Mouse (Mus musculus) right cerebral cortex, postnatal 25 days (tissue): ENCODE data around the gene Rbks.
A peak's percentile ranks its signal among the peaks of the same experiment; 100 is the strongest.
"Not testable (repeated sequence)": the region's sequence is repeated elsewhere in the genome, so short reads cannot be mapped to it uniquely, and the experiment has no call there.

Experiments used
- DNase-seq: peaks from one replicate; pipeline ENCODE4 v3.0.0; 2022

The Rbks gene

DNA sequence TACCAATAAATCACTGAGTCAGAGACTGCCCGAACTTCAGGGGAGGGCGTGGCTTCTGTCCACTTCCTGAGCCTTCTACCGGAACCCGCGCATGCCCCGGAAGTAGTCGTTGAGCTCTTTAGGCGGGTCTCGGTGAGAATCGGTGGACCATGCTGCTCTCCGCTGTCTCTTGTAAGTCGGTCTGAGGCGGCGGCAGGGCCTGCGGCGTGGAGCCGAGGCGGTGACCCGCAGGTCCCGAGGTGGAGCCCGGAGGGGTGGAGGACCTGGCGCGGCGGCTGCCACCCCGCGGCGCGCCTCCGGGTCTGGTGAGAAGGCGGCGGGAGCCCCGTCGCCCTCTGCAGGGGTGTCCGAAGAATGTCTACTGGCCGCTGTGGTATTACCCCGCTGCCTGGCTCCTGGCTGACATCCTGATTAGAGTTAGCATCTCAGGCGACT is 83.6 kb downstream of the Rbks start:
- peak; percentile 85 for DNase-seq

DNA sequence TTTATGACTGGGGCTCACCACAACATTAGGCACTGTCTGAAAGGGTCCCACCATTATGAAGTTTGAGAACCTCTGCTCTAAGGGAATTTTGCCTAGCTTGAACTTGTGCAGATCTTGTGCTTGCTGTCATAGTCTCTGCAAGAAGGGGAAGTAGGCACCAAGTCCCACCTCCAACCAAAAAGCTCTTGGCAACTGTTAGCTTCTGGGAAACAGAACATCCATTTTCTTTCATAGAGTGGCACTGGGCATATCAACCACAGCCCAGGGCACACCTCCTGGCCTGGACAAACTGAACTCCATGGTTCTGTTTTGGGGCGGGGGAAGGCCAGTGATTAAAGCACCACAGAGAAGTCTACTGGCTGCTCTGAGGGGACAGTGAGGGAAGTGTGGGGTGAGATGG is 86.2 kb downstream of the Rbks start:
- DNase-seq: no peak

DNA sequence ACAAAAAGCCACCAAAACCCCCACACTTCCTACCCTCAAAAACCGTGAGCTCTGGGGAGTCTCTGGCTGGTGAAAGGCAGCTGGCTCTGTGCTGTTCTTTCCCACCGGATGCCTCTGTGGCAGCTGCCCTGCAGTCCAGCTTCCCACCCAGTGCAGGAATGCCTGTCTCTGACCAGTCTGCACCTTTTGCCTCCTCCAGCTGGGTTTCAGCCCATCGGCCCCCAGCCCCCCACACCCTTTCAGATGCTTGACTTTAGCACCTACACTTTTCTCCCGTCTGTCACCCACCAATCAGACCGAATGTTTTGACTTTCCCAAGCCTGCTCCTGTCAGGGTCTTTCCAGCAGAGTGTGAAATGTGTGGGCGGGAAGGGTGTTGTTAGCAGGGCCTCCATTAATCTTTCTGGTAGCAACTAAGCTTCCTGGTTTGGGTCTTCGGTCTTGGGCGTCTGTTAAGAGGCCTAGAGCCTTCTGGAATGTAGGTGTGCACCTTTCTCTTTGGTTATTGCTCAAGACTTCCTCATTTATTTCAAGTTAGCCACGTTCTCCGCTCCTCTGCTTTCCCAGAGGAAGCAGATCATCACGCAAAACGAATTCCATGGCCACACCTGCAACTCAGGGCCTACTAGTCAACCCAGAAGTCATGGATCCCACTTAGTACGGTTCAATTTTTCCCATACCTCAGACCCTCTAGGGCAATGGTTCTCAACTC is 86.9 kb downstream of the Rbks start:
- no peak for DNase-seq

DNA sequence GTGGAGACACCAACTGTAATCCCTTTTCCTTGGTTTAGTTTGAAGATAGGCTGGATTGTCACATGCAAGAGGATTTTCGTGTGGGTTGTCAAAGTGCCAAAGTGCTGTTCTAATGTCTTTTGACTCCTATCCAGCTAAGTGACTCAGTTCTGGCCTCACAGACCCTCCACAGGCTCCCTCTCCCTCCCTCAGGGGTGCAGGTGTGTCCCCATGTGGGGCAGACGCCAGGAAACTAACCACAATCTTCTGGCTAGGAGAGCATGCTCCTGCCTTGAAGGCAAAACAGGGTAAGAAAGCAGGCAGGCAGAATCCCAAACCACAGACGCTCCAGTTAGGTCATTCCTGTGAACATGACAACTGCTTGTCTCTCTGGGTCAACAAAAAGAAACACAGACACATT is 91.3 kb downstream of the Rbks start:
- DNase-seq: no peak

DNA sequence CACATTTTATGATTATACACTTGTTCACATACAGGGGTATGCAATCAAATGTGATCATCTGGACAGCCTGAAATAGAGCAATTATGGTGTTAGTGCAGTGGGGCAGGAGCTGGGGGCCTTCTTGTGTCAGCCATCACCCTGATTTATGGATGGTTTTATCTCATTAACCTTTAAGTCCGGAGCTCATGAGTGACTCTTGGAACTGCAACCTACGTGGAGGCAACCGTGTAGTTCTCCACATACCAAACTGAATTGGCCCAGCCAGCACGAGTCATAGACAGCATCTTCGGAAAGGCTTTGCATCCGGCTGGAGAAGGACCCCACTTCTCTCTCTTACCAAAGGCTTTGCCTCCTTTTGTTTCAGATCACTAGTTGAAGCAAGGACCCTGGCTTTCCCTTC is 93.7 kb downstream of the Rbks start:
- DNase-seq: no peak

DNA sequence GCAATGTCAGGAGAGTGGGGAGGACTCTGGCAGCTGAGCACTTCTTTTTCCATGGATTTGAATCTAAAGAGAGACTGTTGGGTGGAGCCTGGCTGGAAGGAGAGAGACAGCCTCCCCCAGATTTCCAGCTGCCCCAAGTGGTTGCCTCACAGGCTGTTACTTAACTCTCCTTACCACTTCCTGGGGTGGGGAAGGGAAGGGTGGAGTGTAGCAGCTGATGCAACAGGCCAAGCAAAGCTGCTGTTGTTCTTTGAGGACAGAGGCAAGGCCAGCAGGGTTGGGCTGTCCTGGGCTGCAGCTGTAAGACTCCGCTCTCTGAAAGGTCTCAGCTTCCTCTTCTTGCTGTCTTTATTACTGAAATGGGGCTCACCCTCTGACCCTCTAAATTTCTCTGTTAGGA is 95.0 kb downstream of the Rbks start:
- peak; percentile 59 for DNase-seq

DNA sequence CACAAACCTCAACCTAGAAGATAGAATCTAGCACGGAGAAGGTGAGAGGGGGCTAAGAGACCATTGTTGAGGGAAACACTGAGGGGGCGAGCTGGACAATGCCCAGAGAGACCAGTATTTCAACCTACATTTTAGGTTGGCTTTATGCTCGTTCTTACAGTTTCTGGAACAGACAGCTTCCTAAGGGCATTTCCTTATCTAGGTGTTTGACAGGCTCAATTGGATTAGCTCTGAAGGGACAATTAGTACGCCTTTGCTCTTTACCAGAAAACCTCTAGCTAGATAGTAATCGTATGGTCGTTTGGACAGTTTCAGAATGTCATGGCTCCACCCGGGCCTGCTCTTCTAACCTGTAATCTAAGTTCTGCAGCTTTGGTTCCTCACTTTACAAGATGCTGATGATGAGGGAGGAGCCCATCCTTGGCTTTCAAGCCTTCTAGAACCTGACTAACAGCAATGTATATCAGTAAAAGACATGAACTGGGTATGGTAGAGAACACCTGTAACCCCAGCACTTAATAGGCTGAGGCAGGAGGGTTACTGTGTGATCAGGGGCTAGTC is 96.2 kb downstream of the Rbks start:
- DNase-seq: no peak

DNA sequence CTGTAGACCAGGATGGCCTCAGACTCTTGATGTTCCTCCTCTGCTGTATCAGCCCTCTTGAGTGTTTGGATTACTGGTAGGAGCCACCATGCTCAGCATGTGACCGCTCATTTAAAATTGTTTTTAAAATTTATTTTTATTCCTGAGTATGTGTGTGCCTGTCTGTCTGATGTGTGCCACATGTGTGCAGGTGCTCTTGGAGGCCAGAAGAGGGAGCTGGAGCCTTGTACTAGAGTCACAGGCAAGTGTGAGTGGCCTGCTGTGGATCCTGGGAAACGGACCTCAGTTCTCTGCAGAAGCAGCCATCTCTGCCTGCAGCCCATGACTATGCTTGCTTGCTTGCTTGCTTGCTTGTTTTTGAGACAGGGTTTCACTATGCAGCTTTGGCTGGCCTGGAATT is 98.3 kb downstream of the Rbks start:
- no peak for DNase-seq

DNA sequence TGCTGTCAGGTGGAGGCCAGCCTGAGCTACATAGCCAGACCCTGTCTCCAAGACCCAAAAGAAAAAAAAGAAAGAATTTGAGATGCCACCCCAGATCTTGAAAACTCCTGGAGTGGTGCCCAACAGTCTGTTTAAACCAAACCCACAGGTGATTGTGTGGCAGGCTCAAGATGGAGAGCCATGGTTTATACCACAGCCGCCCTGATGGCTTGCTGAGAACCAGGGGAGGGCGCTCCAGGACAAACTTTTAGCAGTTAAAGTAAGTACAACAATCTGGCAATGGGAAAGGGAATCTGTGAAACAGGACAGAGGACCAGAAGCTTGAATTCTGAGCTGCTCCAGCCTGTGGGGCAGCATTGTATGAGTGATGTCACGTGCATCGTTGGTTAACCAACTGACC is 98.8 kb downstream of the Rbks start:
- peak; percentile 15 for DNase-seq

DNA sequence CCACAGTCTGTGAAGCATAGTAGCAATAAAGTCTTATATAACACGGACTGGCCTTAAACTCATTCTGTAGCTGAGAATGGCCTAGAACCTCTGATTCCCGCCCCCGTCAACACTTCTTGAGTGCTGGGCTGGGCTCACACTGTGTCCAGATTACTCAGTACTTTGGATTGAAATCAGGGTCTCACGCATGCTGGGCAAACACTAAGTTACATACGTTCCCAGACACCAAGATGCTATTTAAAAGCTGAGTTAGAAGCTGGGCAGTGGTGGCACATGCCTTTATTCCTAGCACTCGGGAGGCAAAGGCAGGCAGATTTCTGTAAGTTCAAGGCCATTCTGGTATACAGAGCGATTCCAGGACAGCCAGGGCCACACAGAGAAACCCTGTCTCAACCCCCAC is 99.3 kb downstream of the Rbks start:
- no peak for DNase-seq

DNA sequence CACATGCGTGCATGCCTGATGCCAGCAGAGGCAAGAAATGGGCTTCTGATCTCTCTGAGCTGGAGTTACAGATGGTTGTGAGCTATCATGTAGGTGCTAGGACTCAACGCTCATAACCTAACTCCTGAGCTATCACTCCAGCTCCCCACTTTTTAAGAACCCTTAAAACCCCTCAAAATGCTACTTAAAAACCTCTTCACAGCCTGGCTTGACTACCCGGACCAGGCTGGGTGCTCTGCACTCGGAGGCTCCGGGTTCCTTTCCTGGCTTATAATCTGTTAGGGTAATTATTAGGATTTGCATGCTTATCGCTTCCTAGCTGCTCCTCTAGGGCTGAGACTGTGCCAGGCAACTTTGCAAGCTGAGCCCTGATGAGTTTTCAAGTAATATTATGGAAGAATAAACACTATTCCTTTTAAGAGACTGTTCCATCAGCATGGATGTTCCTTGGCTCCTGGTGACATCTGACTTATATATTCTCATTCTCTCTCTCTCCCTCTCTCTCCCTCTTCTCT is 99.9 kb downstream of the Rbks start:
- no peak for DNase-seq

DNA sequence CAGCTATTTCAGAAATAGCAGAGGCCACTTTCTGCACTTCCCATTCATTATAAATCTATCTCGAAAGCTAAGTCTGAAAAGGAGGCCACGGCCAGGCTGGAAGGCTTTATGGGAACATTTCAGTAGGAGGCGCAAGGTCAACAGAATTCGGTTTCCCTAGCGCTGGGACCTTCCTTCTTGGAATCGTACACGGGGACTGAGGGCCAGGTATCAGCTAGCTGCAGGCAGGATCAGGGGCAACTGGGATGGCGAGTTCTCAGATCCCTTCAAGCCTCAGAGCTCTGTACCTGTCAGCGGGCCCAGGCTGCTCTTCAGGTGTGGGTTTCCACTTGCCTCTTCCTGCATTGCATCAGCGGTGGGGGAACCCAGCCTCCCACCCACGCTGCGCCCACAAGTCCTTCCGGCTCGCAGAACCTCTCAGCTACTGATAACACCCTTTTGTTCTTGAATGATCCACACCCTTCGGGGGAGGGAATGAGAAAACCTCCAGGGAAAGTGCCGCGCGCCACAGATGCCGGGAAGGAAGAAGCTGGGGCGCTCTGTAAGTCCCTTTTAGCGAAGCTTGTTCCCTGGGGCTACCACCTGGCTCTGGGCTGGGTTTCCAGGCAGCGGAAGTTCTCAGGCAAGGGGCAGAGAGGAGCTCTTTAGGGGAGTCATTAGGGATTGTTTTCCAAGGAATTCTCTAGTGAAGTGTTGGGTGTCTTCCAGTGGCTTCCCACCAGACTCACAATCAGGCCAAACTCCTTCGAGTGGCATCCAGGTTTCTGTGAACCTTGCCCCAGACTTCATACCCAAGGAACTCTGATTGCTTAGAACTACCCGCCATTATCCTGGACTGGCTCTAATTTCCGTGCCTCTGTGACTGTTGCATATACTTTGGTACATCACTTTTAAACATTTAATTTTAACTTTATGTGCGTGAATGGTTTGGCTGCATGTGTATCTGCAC is 100.7 kb downstream of the Rbks start, which contains the start of gene Mrpl33:
Gene Mrpl33 (plus strand): TSS at position 455 of the 949 bp plus-strand sequence.
- DNase-seq: peak; percentile 35

DNA sequence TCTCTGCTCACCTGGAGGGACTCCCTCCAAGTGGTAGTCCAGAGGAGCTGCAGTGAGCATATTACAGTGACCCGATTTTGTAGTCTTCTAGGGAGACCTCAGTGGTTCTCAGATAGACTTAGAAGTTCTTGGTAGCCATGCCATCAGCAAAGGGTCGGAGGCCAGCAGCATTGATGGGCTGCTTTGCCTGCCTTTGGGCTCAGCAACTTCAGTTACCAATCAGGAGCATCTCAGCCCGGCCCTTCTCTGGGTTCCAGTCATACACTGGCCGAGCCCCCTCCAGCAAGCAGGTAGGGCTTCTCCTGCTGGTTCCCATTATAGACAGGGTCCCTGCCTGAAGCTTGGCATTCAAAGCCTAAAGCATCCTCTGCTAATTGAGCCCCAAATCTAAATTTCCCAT is 101.6 kb downstream of the Rbks start:
- DNase-seq: no peak

DNA sequence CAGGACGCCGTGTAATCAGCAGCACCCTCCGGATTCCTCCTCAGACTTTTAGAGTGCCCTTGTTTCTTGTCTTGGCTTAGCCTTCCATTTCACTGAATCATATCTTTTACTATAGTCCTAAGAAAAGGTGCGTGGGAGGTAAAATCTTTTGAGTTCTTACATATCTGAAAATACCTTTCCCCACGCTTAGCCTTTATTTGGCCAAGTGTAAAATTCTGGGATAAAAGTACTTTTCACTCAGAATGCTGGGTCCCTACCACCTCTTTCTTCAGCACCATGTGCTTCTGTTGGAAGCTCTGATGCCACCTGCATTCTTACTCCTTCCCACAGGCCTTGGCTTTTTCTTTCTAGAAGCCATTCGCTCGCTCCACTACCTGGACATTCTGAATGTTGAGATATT is 106.3 kb downstream of the Rbks start:
- DNase-seq: no peak

DNA sequence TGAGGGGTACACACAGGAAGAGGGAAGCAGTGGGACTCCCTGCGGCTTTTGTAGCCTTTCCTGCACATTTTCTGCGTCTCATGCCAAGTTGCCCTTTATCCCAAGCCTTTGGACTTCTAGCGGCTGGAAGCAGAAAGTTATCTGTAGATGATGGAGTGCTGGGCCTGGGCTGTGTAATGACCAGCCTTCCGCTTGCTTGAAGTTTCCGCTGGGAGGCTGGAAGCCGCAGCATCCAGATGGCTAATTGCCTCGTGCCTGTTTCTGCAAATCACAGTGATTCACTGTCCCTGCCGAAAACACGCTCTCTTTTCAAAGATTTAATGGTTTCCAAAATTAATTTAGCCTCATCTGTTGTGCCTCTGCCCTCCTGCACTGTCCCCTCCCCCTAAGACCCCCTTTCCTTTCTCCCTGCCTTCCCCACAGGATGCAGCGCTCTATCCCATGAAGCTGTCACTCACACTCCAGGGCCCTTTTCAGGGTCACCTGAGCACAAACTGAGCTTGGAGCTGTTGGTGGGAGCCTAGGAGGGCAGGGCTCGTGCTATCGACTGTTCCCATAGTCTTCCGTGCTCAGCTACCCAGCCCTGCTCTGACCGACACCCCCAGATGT is 107.6 kb downstream of the Rbks start:
- no peak for DNase-seq

DNA sequence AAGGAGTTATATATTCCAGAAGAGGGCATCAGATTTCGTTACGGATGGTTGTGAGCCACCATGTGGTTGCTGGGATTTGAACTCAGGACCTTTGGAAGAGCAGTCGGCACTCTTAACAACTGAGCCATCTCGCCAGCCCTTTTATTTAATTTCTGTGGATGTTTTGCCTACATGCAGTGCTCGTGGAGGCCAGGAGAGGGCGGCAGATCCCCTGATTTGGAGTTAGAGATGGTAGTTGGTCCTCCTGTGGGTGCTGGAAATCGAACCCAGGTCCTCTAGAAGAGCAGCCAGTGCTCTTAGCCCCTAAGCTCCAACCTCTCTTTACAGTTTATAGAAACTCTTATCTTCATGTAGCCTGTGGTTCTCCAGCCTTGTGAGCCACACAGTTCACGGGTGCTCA is 108.8 kb downstream of the Rbks start:
- not testable (repeated sequence) for DNase-seq

DNA sequence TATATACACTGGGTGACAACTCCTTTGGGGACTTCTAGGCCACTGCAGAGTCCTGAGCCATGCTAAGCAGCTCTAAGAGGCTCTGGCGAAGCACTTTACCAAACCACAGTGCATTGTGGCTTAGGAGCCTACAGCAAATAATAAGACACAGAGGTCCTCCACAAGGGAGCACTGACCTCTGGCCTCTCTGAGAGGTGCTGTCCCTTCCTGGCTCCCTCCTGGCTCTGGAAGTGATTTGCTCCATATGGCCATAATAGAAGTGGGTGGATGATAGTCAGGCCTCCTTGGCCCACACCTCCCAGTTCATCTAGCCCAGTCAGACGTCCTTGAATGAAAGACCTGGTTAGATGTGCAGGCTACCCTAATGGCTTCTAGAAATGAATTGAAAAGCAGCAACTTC is 109.4 kb downstream of the Rbks start:
- DNase-seq: no peak

DNA sequence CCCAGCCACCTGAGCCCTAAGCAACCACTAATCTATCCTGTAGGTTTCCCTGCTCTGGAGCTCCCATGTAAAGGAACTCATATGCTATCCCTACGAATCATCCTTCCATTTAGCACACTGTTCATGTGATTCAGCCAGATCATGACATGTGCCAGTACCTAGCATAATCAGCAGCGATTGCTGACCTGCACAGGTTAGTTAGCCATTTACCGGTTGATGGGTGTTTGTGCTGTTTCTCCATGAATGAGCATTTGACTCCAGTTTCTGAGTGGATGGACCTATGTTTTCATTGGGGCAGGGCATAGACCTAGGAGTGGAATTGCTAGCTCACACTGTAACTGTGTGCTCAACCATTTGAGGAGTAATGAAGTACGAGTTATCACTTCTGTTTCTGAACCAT is 111.9 kb downstream of the Rbks start:
- no peak for DNase-seq

DNA sequence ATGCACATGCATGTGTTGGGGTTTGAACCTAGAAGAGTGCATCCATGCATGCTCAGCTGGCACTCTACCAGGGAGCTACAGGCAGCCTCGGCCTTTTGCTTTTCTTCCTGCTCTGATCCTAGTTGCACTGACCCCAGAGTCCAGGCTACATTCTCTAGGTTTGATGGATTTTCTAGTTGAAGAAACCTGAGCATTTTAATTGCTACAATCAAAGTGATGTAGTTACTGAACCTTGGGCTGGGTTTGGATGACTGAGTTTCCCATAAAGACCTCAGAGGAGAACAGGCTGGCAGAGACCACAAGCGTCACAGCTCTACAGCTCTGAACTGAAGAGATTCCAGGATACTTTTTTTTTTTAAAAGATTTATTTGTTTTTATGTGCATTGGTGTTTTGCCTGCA is 114.2 kb downstream of the Rbks start:
- DNase-seq: no peak

DNA sequence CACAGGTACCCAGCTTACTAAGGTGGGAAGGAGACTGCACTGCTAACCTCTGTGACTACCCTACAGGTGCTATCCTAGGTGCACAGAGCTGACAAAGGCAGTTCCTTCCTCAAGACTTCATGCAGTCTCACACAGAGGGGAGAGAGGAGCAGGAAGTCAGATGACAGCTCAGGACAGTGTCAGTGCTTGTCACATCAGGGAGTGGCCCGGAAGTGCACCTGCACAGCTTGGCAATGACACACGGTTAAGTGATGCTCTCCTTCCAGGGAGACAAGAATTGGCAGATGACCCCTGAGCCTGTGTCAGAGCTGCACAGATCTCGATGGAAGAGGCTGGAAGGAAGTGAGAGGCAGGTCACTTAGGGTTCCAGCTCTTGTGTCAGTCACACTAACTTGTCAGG is 115.5 kb downstream of the Rbks start:
- no peak for DNase-seq

DNA sequence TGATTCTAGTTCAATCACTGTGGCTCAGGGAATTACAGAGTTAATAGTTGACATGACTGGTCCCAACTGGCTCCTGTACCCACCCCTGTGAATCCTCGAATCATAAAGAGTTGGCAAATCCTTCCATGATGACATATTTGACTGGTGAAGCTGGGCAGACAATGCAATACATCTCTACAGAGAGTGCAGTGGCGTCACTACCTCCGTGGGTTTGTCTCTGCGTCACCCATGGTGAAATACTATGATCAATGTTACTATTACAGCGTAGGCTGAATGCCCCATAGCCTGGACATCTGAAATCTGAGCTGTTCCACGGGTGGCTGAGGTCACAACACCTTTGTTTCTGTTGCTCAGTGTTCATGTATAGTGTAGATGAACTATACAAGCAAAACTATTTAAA is 116.2 kb downstream of the Rbks start:
- DNase-seq: no peak

DNA sequence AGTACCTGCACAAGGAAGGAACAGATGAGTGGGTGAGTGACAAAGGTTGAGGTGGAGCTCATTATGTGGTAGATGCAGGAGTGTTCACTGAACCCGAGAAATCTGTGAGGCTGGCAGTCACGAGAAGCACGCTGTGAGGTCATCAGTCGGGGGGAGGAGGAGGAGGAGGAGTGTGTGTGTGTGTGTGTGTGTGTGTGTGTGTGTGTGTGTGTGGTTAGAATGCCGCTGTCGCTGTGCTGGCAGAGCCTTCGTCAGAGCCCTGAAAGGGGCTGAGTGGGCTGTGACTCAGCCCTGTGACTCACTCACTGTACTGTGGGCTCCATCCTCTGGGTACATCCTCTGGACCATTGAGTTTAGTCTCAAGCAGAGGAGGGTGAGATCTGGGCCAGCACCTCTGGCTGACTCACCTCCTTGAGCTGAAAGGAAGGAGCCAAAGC is 120.9 kb downstream of the Rbks start:
- peak; percentile 72 for DNase-seq
